Mouse (Mus musculus) CD4-positive helper T cell, adult 2 months (primary cell): Measurements from ENCODE around the gene Rasgef1b.
"Not testable (repeated sequence)": the region's sequence is repeated elsewhere in the genome, so short reads cannot be mapped to it uniquely, and the experiment has no call there.

ENCODE experiments used
- DNase-seq: peaks from one replicate; pipeline ENCODE4 v3.0.0-alpha.2; 2012; ENCODE audit warnings: low read depth, missing footprints, low spot score

Gene Rasgef1b

GRCm38 (mm10) chr5:99216588-99217152 lies 512.2 kb downstream of the Rasgef1b start:
- DNase-seq, result not testable (repeated sequence)

GRCm38 (mm10) chr5:99215207-99216157 lies 513.4 kb downstream of the Rasgef1b start:
- DNase-seq, result no peak

GRCm38 (mm10) chr5:99214400-99214799 lies 514.5 kb downstream of the Rasgef1b start:
- peak; percentile 22 for DNase-seq

GRCm38 (mm10) chr5:99213211-99213610 lies 515.7 kb downstream of the Rasgef1b start:
- DNase-seq, result no peak

GRCm38 (mm10) chr5:99203475-99203874 lies 525.4 kb downstream of the Rasgef1b start:
- DNase-seq, result peak; percentile 27

GRCm38 (mm10) chr5:99202074-99202837 lies 526.6 kb downstream of the Rasgef1b start:
- peak; percentile 47 for DNase-seq

GRCm38 (mm10) chr5:99195436-99195835 lies 533.4 kb downstream of the Rasgef1b start:
- no peak for DNase-seq

- no peak for DNase-seq
Measured at GRCm38 (mm10) chr5:99190941-99191800, 537.7 kb downstream of the Rasgef1b start.

- no peak for DNase-seq
Measured at GRCm38 (mm10) chr5:99183637-99184036, 545.2 kb downstream of the Rasgef1b start.

- DNase-seq, result no peak
Measured at GRCm38 (mm10) chr5:99174608-99175385, 554.1 kb downstream of the Rasgef1b start.

- no peak for DNase-seq
Measured at GRCm38 (mm10) chr5:99169836-99170235, 559.0 kb downstream of the Rasgef1b start.

GRCm38 (mm10) chr5:99167767-99168166 lies 561.1 kb downstream of the Rasgef1b start:
- DNase-seq, result no peak
